In genomic region chr7:96679746-96680145, GRCm38 (mm10) we compare ENCODE assay signal across 12 mouse cellular contexts.
DNase-seq lines count a peak whose midpoint lies in the region; ATAC-seq and TF ChIP-seq lines count a peak whose summit lies in the region.
"Had no signal": no experiment of that assay in that cellular context is flagged by ENCODE, and none has a peak within 500 bp of the region (broad histone marks: within the 10 kb centered on the region; RNA-seq: fewer than 3 reads in every experiment).

No protein-coding gene starts in this region.

- peak overlapping the region; percentile 34; the same call in 1 of the 2 replicates for H3K27ac ChIP-seq in kidney, postnatal 0 days
- H3K27ac ChIP-seq in hindbrain, embryonic 15.5 days (replicated peaks) = no peak overlapping the region
- H3K27ac ChIP-seq: liver, embryonic 14.5 days had no signal

- H3K27me3 ChIP-seq in kidney, postnatal 0 days (ENCODE audit: insufficient read depth, low read length) = no peaks in the 10 kb centered on the region
- H3K27me3 ChIP-seq in hindbrain, embryonic 15.5 days = 0 out of 2 replicates have a peak, but pooled peaks cover under 1% of the 10 kb centered on the region

- H3K4me2 ChIP-seq in kidney, postnatal 0 days (ENCODE audit: low read length) = no peak overlapping the region
- no peak overlapping the region for H3K4me2 ChIP-seq in hindbrain, embryonic 15.5 days

- no peak for TF ChIP-seq POLR2A in brain, embryonic 14.5 days (IDR thresholded peaks at IDR 0.05; ENCODE audit: borderline replicate concordance, extremely low read depth, insufficient read depth, insufficient read length, poor library complexity, severe bottlenecking)

- H3K9ac ChIP-seq in kidney, postnatal 0 days (ENCODE audit: low read depth, low read length) = no peak overlapping the region
- H3K9ac ChIP-seq in hindbrain, embryonic 15.5 days = no peak overlapping the region
- H3K9ac ChIP-seq: liver, embryonic 14.5 days had no signal

- TF ChIP-seq CTCF in kidney, postnatal 0 days (IDR thresholded peaks at IDR 0.05; ENCODE audit: low read depth) = no peak
- TF ChIP-seq CTCF in brain, embryonic 14.5 days (IDR thresholded peaks at IDR 0.05; ENCODE audit: borderline replicate concordance, extremely low read depth, insufficient read depth, insufficient read length) = no peak

- peaks cover 4% of the 10 kb centered on the region for H3K4me1 ChIP-seq in kidney, postnatal 0 days (replicated peaks; ENCODE audit: insufficient read depth, low read length)
- H3K4me1 ChIP-seq in hindbrain, embryonic 15.5 days (replicated peaks) = peaks cover 12% of the 10 kb centered on the region

- ATAC-seq in kidney, postnatal 0 days (replicated peaks; ENCODE audit: low FRiP score, low read depth) = no peak; the same call in 1 of the 2 replicates
- peak; percentile 57; the same call in 1 of the 2 replicates for ATAC-seq in hindbrain, embryonic 15.5 days (ENCODE audit: low FRiP score, low read depth)
- ATAC-seq in granulocyte monocyte progenitor cell, adult 5-6 weeks (replicated peaks; ENCODE audit: poor library complexity, severe bottlenecking) = no peak
- ATAC-seq: activated CD4-positive, CD25-positive, alpha-beta regulatory T cell, adult 4 months; CD4-positive, CD25-positive, alpha-beta regulatory T cell, adult 4 months had no signal

- WGBS in kidney, postnatal 0 days = 36% methylated on average over 1 of the region's 1 CpGs
- 21% methylated on average over 1 of the region's 1 CpGs for WGBS in hindbrain, embryonic 15.5 days

- no peaks in the 10 kb centered on the region for H3K36me3 ChIP-seq in kidney, postnatal 0 days (ENCODE audit: insufficient read depth, low read length)
- no peaks in the 10 kb centered on the region for H3K36me3 ChIP-seq in hindbrain, embryonic 15.5 days

- DNase-seq in kidney, postnatal 0 days (ENCODE audit: low spot score) = peak; percentile 60
- DNase-seq in kidney, postnatal 10 days = no peak
- peak; percentile 90 for DNase-seq in Muller cell, postnatal 12 days (ENCODE audit: inconsistent ontology term)
- peak; percentile 46 for DNase-seq in brain, embryonic 14.5 days (ENCODE audit: low read depth)
- no peak for DNase-seq in frontal cortex, postnatal 10 days (ENCODE audit: low spot score in 2 of 2)
- DNase-seq: cerebellum, adult 11-12 months; lung, postnatal 36 days had no signal

- no peak overlapping the region for H3K4me3 ChIP-seq in kidney, postnatal 0 days (replicated peaks; ENCODE audit: low read depth, low read length)
- no peak overlapping the region for H3K4me3 ChIP-seq in hindbrain, embryonic 15.5 days

- H3K9me3 ChIP-seq in kidney, postnatal 0 days (replicated peaks; ENCODE audit: low read length) = no peaks in the 10 kb centered on the region
- H3K9me3 ChIP-seq in hindbrain, embryonic 15.5 days = no peaks in the 10 kb centered on the region

Comparison
In these comparisons a context has a peak if more than half of its experiments do, and no peak if none do; other contexts are left out.
1. DNase-seq: peak in kidney, postnatal 0 days (single experiment), Muller cell, postnatal 12 days (single experiment) and brain, embryonic 14.5 days (single experiment); none in kidney, postnatal 10 days (single experiment) and frontal cortex, postnatal 10 days (0 of 2).